Mouse (Mus musculus): Measurements from ENCODE around the gene Klhl12.

DNA sequence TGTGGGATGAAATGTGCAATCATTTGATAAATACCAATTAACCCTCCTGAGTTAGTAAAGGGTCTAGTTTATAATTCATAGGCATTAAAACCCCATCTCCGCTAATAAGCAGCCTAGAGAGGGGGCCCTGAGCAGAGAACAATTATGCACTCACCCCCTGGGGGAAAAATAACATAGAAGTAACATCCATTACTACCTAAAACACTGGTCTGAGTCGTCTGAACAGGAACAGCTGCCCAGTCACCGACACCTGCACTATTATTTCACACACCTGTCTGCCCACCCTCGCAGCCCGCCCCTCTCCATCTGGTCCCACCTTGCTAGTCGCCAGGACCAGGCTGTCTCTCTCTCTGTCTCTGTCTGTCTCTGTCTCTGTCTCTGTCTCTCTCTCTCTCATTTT is 57.3 kb downstream of the Klhl12 start:
- no peak for TF ChIP-seq CTCF (IDR thresholded peaks at IDR 0.05; ENCODE audit: control insufficient read depth, insufficient read depth, low read length)
- no peak for TF ChIP-seq POLR2A (IDR thresholded peaks at IDR 0.05; ENCODE audit: borderline replicate concordance, control insufficient read depth, low read depth, low read length)
